Mouse (Mus musculus): Measurements from ENCODE around the gene Clgn. TPM values are rescaled to one million over a fixed set of nuclear protein-coding genes. Genes with fewer than 3 reads are reported as not detected.

Gene Clgn
- polyA plus RNA-seq, 1 experiment from 2014 or later: 0.05 TPM

- no peak for ATAC-seq (ENCODE audit: low read depth)
- H3K4me3 ChIP-seq (ENCODE audit: low read length): no peak overlapping the region
- no peak overlapping the region for H3K27ac ChIP-seq (ENCODE audit: low read length)
- no peak overlapping the region for H3K9ac ChIP-seq (ENCODE audit: low read length)
- no peaks in the 10 kb centered on the region for H3K4me1 ChIP-seq (replicated peaks; ENCODE audit: control insufficient read depth, insufficient read depth, low read length)
- WGBS: 15% methylated on average over 2 of the region's 2 CpGs
- H3K9me3 ChIP-seq (ENCODE audit: control insufficient read depth, low read length): no peaks in the 10 kb centered on the region
- no peaks in the 10 kb centered on the region for H3K27me3 ChIP-seq (ENCODE audit: control insufficient read depth, insufficient read depth, low read depth, low read length)
- no peak overlapping the region for H3K4me2 ChIP-seq (ENCODE audit: low read depth, low read length)
- H3K36me3 ChIP-seq (ENCODE audit: control insufficient read depth, insufficient read depth, low read length): no peaks in the 10 kb centered on the region
Measured at GRCm38 (mm10) chr8:83382850-83383249, 6.8 kb upstream of the Clgn start.

GRCm38 (mm10) chr8:83390006-83390701 lies 487 bp downstream of the Clgn start:
- Histone ChIP-seq H3K4me1 (replicated peaks; ENCODE audit: control insufficient read depth, insufficient read depth, low read length) (no peaks in the 10 kb centered on the region; the same call in 1 of the 2 replicates), H3K27me3 (ENCODE audit: control insufficient read depth, insufficient read depth, low read depth, low read length) (peaks cover 21% of the 10 kb centered on the region), H3K9ac (ENCODE audit: low read length) (no peak overlapping the region), H3K36me3 (ENCODE audit: control insufficient read depth, insufficient read depth, low read length) (no peaks in the 10 kb centered on the region), H3K27ac (ENCODE audit: low read length) (no peak overlapping the region), H3K4me2 (ENCODE audit: low read depth, low read length) (peak overlapping the region; percentile 55), H3K4me3 (ENCODE audit: low read length) (peak overlapping the region; percentile 40), H3K9me3 (ENCODE audit: control insufficient read depth, low read length) (no peaks in the 10 kb centered on the region)
- ATAC-seq (ENCODE audit: low read depth): no peak
- 9% methylated on average over 14 of the region's 14 CpGs for WGBS

GRCm38 (mm10) chr8:83392521-83392920 lies 2.9 kb downstream of the Clgn start:
- Histone ChIP-seq H3K9ac (ENCODE audit: low read length) (no peak overlapping the region), H3K4me3 (ENCODE audit: low read length) (no peak overlapping the region), H3K9me3 (ENCODE audit: control insufficient read depth, low read length) (no peaks in the 10 kb centered on the region), H3K4me2 (ENCODE audit: low read depth, low read length) (no peak overlapping the region), H3K27me3 (ENCODE audit: control insufficient read depth, insufficient read depth, low read depth, low read length) (peaks cover 21% of the 10 kb centered on the region), H3K27ac (ENCODE audit: low read length) (no peak overlapping the region), H3K4me1 (replicated peaks; ENCODE audit: control insufficient read depth, insufficient read depth, low read length) (no peaks in the 10 kb centered on the region; the same call in 1 of the 2 replicates), H3K36me3 (ENCODE audit: control insufficient read depth, insufficient read depth, low read length) (no peaks in the 10 kb centered on the region)
- no peak for ATAC-seq (ENCODE audit: low read depth)
- WGBS: 63% methylated on average over 1 of the region's 1 CpGs

DNA sequence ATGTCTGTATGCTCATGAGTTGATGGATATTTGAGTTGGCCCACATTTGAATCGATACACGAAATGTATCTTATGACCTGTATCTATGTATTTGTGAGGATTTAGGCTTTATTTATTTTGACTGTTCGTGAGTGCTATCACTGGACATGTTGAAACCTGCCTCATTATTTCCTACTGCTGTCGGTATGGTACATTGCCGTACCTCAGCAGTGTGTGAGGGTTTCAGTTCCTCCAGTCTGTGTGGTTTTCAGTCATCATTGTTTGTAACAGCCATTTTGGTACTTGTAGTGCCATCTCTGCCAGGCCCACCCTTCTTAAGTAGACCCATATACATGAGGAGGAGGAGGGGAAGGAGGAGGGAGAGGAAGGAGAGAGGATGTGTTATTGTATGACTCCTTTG lies 4.7 kb downstream of the Clgn start:
- Histone ChIP-seq H3K9ac (ENCODE audit: low read length) (no peak overlapping the region), H3K27me3 (ENCODE audit: control insufficient read depth, insufficient read depth, low read depth, low read length) (peaks cover 15% of the 10 kb centered on the region), H3K4me1 (replicated peaks; ENCODE audit: control insufficient read depth, insufficient read depth, low read length) (no peaks in the 10 kb centered on the region; the same call in 1 of the 2 replicates), H3K9me3 (ENCODE audit: control insufficient read depth, low read length) (no peaks in the 10 kb centered on the region), H3K27ac (ENCODE audit: low read length) (no peak overlapping the region), H3K4me2 (ENCODE audit: low read depth, low read length) (no peak overlapping the region), H3K36me3 (ENCODE audit: control insufficient read depth, insufficient read depth, low read length) (no peaks in the 10 kb centered on the region), H3K4me3 (ENCODE audit: low read length) (no peak overlapping the region)
- 76% methylated on average over 5 of the region's 5 CpGs for WGBS
- ATAC-seq (ENCODE audit: low read depth): no peak

GRCm38 (mm10) chr8:83396680-83397079 lies 7.0 kb downstream of the Clgn start:
- no peak for ATAC-seq (ENCODE audit: low read depth)
- no peak overlapping the region for H3K4me2 ChIP-seq (ENCODE audit: low read depth, low read length)
- H3K9me3 ChIP-seq (ENCODE audit: control insufficient read depth, low read length): no peaks in the 10 kb centered on the region
- H3K4me3 ChIP-seq (ENCODE audit: low read length): no peak overlapping the region
- H3K27ac ChIP-seq (ENCODE audit: low read length): no peak overlapping the region
- no peaks in the 10 kb centered on the region for H3K36me3 ChIP-seq (ENCODE audit: control insufficient read depth, insufficient read depth, low read length)
- 77% methylated on average over 6 of the region's 6 CpGs for WGBS
- no peaks in the 10 kb centered on the region for H3K27me3 ChIP-seq (ENCODE audit: control insufficient read depth, insufficient read depth, low read depth, low read length)
- H3K4me1 ChIP-seq (replicated peaks; ENCODE audit: control insufficient read depth, insufficient read depth, low read length): no peaks in the 10 kb centered on the region
- no peak overlapping the region for H3K9ac ChIP-seq (ENCODE audit: low read length)

DNA sequence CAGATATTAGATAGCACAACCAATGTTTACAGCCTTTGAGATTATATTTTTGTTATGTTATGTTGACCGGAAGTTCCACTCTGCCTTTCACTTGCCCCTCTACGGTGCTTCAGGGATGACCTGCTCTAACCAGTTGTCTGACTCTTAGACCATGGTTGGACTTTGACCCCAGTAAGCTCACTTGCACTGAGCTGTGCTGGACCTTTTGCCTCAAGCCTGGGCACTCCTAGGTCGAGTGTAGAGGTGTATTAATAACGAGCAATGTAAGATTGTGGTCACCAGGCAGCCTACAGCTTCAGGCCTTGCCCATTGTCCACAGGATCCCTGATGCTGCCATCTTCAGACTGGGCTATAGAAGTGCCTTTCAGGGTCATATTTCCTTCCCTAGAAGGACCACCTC lies 8.1 kb downstream of the Clgn start:
- 63% methylated on average over 4 of the region's 4 CpGs for WGBS
- no peaks in the 10 kb centered on the region for H3K27me3 ChIP-seq (ENCODE audit: control insufficient read depth, insufficient read depth, low read depth, low read length)

DNA sequence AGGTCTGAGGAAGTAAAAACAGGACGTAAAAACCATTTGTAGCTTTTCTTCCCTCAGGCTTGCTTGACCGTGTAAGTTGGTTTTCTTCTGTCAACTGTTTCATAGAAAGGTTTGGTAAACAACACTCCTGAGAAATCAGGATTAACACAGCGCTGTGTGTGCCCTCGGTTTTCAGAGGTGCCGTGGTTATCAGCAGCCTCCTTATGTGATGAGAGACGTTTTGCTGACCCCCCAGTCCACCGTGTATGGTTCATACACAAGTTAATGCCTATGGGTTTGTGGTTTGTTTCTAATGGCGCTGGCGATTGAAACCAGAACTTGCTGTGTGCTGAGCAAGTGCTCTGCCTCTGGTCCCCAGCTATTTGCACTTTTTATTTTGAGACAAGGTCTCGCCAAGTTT lies 15.9 kb downstream of the Clgn start:
- no peak overlapping the region for H3K4me3 ChIP-seq (ENCODE audit: low read length)
- no peaks in the 10 kb centered on the region for H3K4me1 ChIP-seq (replicated peaks; ENCODE audit: control insufficient read depth, insufficient read depth, low read length)
- H3K9me3 ChIP-seq (ENCODE audit: control insufficient read depth, low read length): no peaks in the 10 kb centered on the region
- no peak overlapping the region for H3K9ac ChIP-seq (ENCODE audit: low read length)
- ATAC-seq (ENCODE audit: low read depth): no peak
- no peak overlapping the region for H3K4me2 ChIP-seq (ENCODE audit: low read depth, low read length)
- no peaks in the 10 kb centered on the region for H3K27me3 ChIP-seq (ENCODE audit: control insufficient read depth, insufficient read depth, low read depth, low read length)
- WGBS: 57% methylated on average over 10 of the region's 10 CpGs
- no peaks in the 10 kb centered on the region for H3K36me3 ChIP-seq (ENCODE audit: control insufficient read depth, insufficient read depth, low read length)
- H3K27ac ChIP-seq (ENCODE audit: low read length): no peak overlapping the region

More for the DNA sequence above, 8.1 kb downstream of the Clgn start:
- Histone ChIP-seq H3K4me1 (replicated peaks; ENCODE audit: control insufficient read depth, insufficient read depth, low read length) (no peaks in the 10 kb centered on the region), H3K9ac (ENCODE audit: low read length) (no peak overlapping the region), H3K4me2 (ENCODE audit: low read depth, low read length) (no peak overlapping the region), H3K4me3 (ENCODE audit: low read length) (no peak overlapping the region), H3K27ac (ENCODE audit: low read length) (no peak overlapping the region), H3K36me3 (ENCODE audit: control insufficient read depth, insufficient read depth, low read length) (no peaks in the 10 kb centered on the region), H3K9me3 (ENCODE audit: control insufficient read depth, low read length) (no peaks in the 10 kb centered on the region)
- ATAC-seq (ENCODE audit: low read depth): no peak

DNA sequence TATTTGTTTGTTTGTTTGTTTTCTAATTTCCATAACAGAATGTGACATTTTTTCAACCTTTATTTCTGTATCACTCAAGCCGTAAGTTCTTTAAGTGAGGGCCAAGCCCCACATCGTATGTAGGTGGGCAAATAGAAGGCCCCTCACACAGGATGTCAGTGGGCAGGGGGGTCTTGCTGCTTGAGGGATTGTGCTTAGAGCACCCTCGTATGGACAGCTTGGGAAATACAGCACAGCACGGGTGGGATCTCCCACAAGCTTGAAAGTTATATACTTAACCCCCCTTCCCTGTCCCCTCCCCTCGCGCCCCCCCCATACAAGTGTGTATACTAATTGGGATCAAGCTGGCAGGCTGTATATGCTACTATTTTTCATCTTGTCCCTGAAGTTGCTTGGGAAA lies 17.2 kb downstream of the Clgn start:
- Histone ChIP-seq H3K27ac (ENCODE audit: low read length) (no peak overlapping the region), H3K4me1 (replicated peaks; ENCODE audit: control insufficient read depth, insufficient read depth, low read length) (no peaks in the 10 kb centered on the region), H3K4me2 (ENCODE audit: low read depth, low read length) (no peak overlapping the region), H3K9ac (ENCODE audit: low read length) (no peak overlapping the region), H3K4me3 (ENCODE audit: low read length) (no peak overlapping the region), H3K36me3 (ENCODE audit: control insufficient read depth, insufficient read depth, low read length) (no peaks in the 10 kb centered on the region), H3K9me3 (ENCODE audit: control insufficient read depth, low read length) (no peaks in the 10 kb centered on the region), H3K27me3 (ENCODE audit: control insufficient read depth, insufficient read depth, low read depth, low read length) (no peaks in the 10 kb centered on the region)
- 32% methylated on average over 6 of the region's 6 CpGs for WGBS
- ATAC-seq (ENCODE audit: low read depth): no peak

GRCm38 (mm10) chr8:83408496-83408895 lies 18.8 kb downstream of the Clgn start:
- Histone ChIP-seq H3K9ac (ENCODE audit: low read length) (no peak overlapping the region), H3K4me2 (ENCODE audit: low read depth, low read length) (no peak overlapping the region), H3K27ac (ENCODE audit: low read length) (no peak overlapping the region), H3K4me1 (replicated peaks; ENCODE audit: control insufficient read depth, insufficient read depth, low read length) (no peaks in the 10 kb centered on the region), H3K27me3 (ENCODE audit: control insufficient read depth, insufficient read depth, low read depth, low read length) (no peaks in the 10 kb centered on the region), H3K36me3 (ENCODE audit: control insufficient read depth, insufficient read depth, low read length) (no peaks in the 10 kb centered on the region), H3K9me3 (ENCODE audit: control insufficient read depth, low read length) (no peaks in the 10 kb centered on the region), H3K4me3 (ENCODE audit: low read length) (no peak overlapping the region)
- no peak for ATAC-seq (ENCODE audit: low read depth)
- WGBS: 64% methylated on average over 7 of the region's 7 CpGs
